Comparison of ENCODE assay signal across 32 mouse cellular contexts in genomic region chr9:36764378-36764777, GRCm38 (mm10). TPM values are rescaled to one million over a fixed set of nuclear protein-coding genes. Genes with fewer than 3 reads are reported as not detected.
"Had no signal": no experiment of that assay in that cellular context is flagged by ENCODE, and none has a peak within 500 bp of the region (broad histone marks: within the 10 kb centered on the region; RNA-seq: fewer than 3 reads in every experiment).

No protein-coding gene starts in this region.

- H3K27ac ChIP-seq: heart, embryonic 10.5 days; heart, embryonic 13.5 days; heart, embryonic 15.5 days; hindbrain, embryonic 10.5 days; hindbrain, embryonic 12.5 days; hindbrain, embryonic 13.5 days; hindbrain, embryonic 14.5 days; hindbrain, embryonic 15.5 days; hindbrain, postnatal 0 days; intestine, embryonic 15.5 days; kidney, embryonic 15.5 days; kidney, postnatal 0 days; layer of hippocampus, adult 2 months; left cerebral cortex, adult 2 months had no signal

- H3K9ac ChIP-seq: heart, embryonic 12.5 days; heart, embryonic 13.5 days; heart, embryonic 15.5 days; hindbrain, embryonic 12.5 days; hindbrain, embryonic 13.5 days; hindbrain, embryonic 14.5 days; hindbrain, embryonic 15.5 days; intestine, embryonic 15.5 days; kidney, embryonic 15.5 days had no signal

- H3K4me3 ChIP-seq: heart, embryonic 10.5 days; heart, embryonic 12.5 days; heart, embryonic 13.5 days; heart, embryonic 15.5 days; hindbrain, embryonic 10.5 days; hindbrain, embryonic 12.5 days; hindbrain, embryonic 13.5 days; hindbrain, embryonic 15.5 days; intestine, embryonic 15.5 days; kidney, embryonic 15.5 days; layer of hippocampus, adult 2 months; left cerebral cortex, adult 2 months had no signal

- DNase-seq: heart, postnatal 10 days; heart, postnatal 14 days; heart, postnatal 36 days; heart, postnatal 4 days; kidney, adult 11 months; kidney, adult 18-20 months; kidney, adult 2 months; kidney, adult 8-10 months; kidney, adult 9 months; kidney, postnatal 10 days; kidney, postnatal 14 days; kidney, postnatal 25 days; kidney, postnatal 36 days; kidney, postnatal 4 days; layer of hippocampus, adult 9-11 months; layer of hippocampus, postnatal 36 days had no signal

- H3K9me3 ChIP-seq: heart, embryonic 10.5 days; heart, embryonic 12.5 days; heart, embryonic 13.5 days; heart, embryonic 15.5 days; hindbrain, embryonic 10.5 days; hindbrain, embryonic 12.5 days; hindbrain, embryonic 13.5 days; hindbrain, embryonic 15.5 days; intestine, embryonic 15.5 days; kidney, embryonic 15.5 days had no signal

- H3K27me3 ChIP-seq: heart, embryonic 12.5 days; heart, embryonic 13.5 days; heart, embryonic 15.5 days; hindbrain, embryonic 12.5 days; hindbrain, embryonic 13.5 days; hindbrain, embryonic 15.5 days; intestine, embryonic 15.5 days; kidney, embryonic 15.5 days had no signal

RNA-seq across cellular contexts. Expression of gene Fez1, which starts 57.3 kb away (rescaled TPM):
- polyA plus RNA-seq: inflammation-experienced regulatory T-cells, adult 6 months had no signal
